Mouse (Mus musculus): Measurements from ENCODE around the gene 4930524B15Rik. TPM values are rescaled to one million over a fixed set of nuclear protein-coding genes. Genes with fewer than 3 reads are reported as not detected.

4930524B15Rik gene
- polyA plus RNA-seq, 1 experiment from 2014 or later = 0.28 TPM

DNA sequence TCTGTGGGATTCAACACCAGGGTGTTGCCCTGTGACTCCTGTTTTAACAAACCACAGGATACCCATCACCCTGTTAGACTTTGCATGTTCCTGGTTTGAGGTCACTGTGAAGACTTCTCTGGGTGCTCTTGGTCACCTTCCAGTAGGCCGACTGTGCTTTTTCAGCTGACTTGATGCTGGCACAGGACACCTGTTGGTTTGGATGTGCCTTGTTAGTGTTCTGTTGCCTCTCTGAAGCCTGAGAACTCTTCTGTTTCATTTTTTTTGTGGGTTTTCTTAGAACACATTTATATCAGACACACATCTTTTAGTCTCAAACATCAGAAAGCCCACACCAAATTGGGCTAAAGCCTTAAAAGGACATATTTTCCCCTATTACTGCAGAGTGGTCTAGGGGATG, 48.2 kb downstream of the 4930524B15Rik start:
- 97% methylated on average over 1 of the region's 1 CpGs for WGBS

DNA sequence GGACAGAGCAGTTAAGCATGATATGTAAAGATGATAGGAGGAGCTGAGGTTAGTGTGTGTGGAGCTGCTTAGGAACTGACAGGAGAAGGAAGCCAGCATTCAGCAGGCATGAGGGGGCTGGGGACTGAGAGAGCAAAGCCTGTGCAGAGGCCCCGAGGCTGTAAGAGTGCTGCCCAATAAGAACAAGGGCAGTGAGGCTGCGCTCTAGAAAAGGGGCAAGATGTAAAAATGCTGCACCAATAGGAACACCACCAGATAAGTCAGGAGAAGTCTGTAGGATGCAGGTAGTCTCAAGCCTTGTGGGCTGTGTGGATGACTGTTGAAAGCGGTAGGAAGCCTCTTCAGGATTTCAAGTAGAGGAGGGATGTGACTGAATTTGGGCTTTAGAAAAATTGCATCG, 52.8 kb downstream of the 4930524B15Rik start:
- peak; percentile 41; the same call in 1 of the 2 replicates for ATAC-seq (ENCODE audit: low FRiP score, low TSS enrichment)

More for the DNA sequence above, 48.2 kb downstream of the 4930524B15Rik start:
- Histone ChIP-seq H3K36me3 (ENCODE audit: control insufficient read depth, insufficient read depth, low read length) (peaks cover 40% of the 10 kb centered on the region), H3K27me3 (ENCODE audit: control insufficient read depth, insufficient read depth, low read length) (no peaks in the 10 kb centered on the region), H3K4me1 (ENCODE audit: control insufficient read depth, insufficient read depth, low read length) (peaks cover 75% of the 10 kb centered on the region), H3K9me3 (ENCODE audit: control insufficient read depth, low read length) (no peaks in the 10 kb centered on the region), H3K9ac (replicated peaks; ENCODE audit: low read length) (no peak overlapping the region), H3K4me2 (ENCODE audit: low read length) (no peak overlapping the region), H3K27ac (replicated peaks; ENCODE audit: low read depth, low read length) (no peak overlapping the region), H3K4me3 (replicated peaks; ENCODE audit: low read depth, low read length) (no peak overlapping the region)
- DNase-seq (no peak), ATAC-seq (ENCODE audit: low FRiP score, low TSS enrichment) (no peak)

GRCm38 (mm10) chr11:32020031-32020965, 54.9 kb downstream of the 4930524B15Rik start:
- H3K27me3 ChIP-seq (ENCODE audit: control insufficient read depth, insufficient read depth, low read length) = no peaks in the 10 kb centered on the region
- no peaks in the 10 kb centered on the region for H3K9me3 ChIP-seq (ENCODE audit: control insufficient read depth, low read length)
- H3K4me1 ChIP-seq (ENCODE audit: control insufficient read depth, insufficient read depth, low read length) = peaks cover 79% of the 10 kb centered on the region
- H3K36me3 ChIP-seq (ENCODE audit: control insufficient read depth, insufficient read depth, low read length) = peaks cover 51% of the 10 kb centered on the region
- peak; percentile 73 for DNase-seq
- peak; percentile 38 for ATAC-seq (ENCODE audit: low FRiP score, low TSS enrichment)
- H3K4me2 ChIP-seq (ENCODE audit: low read length) = 0 out of 2 replicates have a peak overlapping the region, but pooled peaks have one; percentile 16
- peak overlapping the region; percentile 75 for H3K27ac ChIP-seq (replicated peaks; ENCODE audit: low read depth, low read length)
- no peak overlapping the region for H3K9ac ChIP-seq (replicated peaks; ENCODE audit: low read length)
- H3K4me3 ChIP-seq (replicated peaks; ENCODE audit: low read depth, low read length) = no peak overlapping the region
- 18% methylated on average over 8 of the region's 8 CpGs for WGBS

More for the DNA sequence above, 52.8 kb downstream of the 4930524B15Rik start:
- no peaks in the 10 kb centered on the region for H3K9me3 ChIP-seq (ENCODE audit: control insufficient read depth, low read length)
- H3K27me3 ChIP-seq (ENCODE audit: control insufficient read depth, insufficient read depth, low read length) = no peaks in the 10 kb centered on the region
- peaks cover 71% of the 10 kb centered on the region for H3K4me1 ChIP-seq (ENCODE audit: control insufficient read depth, insufficient read depth, low read length)
- H3K4me3 ChIP-seq (replicated peaks; ENCODE audit: low read depth, low read length) = no peak overlapping the region
- no peak overlapping the region for H3K4me2 ChIP-seq (ENCODE audit: low read length)
- WGBS = 64% methylated on average over 4 of the region's 4 CpGs
- no peak for DNase-seq
- H3K9ac ChIP-seq (replicated peaks; ENCODE audit: low read length) = no peak overlapping the region
- peaks cover 62% of the 10 kb centered on the region for H3K36me3 ChIP-seq (ENCODE audit: control insufficient read depth, insufficient read depth, low read length)
- peak overlapping the region; percentile 75 for H3K27ac ChIP-seq (replicated peaks; ENCODE audit: low read depth, low read length)

DNA sequence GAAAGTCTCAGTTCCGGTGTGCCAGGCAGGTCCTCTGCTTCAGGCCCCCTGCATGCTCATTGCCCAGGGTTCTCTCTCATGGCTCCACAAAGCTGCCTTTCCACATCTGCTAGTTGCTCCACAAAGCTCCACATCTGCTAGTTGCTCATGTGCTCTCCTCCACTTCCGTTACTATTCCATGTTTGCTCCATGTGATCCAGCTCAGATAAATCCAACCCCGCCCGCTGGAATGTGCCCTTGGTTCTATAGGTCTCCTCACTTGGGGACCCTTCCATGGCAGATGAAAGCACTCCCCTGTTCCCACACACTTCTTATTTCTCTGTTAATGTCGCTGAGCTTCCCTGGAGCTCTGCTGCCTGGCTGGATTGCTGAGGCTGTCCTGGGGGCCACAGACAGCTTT, 61.2 kb downstream of the 4930524B15Rik start:
- no peak for DNase-seq
- Histone ChIP-seq H3K9ac (replicated peaks; ENCODE audit: low read length) (peak overlapping the region; percentile 30), H3K27me3 (ENCODE audit: control insufficient read depth, insufficient read depth, low read length) (no peaks in the 10 kb centered on the region), H3K4me1 (ENCODE audit: control insufficient read depth, insufficient read depth, low read length) (peaks cover 64% of the 10 kb centered on the region), H3K27ac (replicated peaks; ENCODE audit: low read depth, low read length) (peak overlapping the region; percentile 87), H3K4me3 (replicated peaks; ENCODE audit: low read depth, low read length) (no peak overlapping the region), H3K9me3 (ENCODE audit: control insufficient read depth, low read length) (no peaks in the 10 kb centered on the region), H3K36me3 (ENCODE audit: control insufficient read depth, insufficient read depth, low read length) (peaks cover 23% of the 10 kb centered on the region), H3K4me2 (ENCODE audit: low read length) (peak overlapping the region; percentile 33)
- no peak for ATAC-seq (ENCODE audit: low FRiP score, low TSS enrichment)
- WGBS = 60% methylated on average over 5 of the region's 5 CpGs

DNA sequence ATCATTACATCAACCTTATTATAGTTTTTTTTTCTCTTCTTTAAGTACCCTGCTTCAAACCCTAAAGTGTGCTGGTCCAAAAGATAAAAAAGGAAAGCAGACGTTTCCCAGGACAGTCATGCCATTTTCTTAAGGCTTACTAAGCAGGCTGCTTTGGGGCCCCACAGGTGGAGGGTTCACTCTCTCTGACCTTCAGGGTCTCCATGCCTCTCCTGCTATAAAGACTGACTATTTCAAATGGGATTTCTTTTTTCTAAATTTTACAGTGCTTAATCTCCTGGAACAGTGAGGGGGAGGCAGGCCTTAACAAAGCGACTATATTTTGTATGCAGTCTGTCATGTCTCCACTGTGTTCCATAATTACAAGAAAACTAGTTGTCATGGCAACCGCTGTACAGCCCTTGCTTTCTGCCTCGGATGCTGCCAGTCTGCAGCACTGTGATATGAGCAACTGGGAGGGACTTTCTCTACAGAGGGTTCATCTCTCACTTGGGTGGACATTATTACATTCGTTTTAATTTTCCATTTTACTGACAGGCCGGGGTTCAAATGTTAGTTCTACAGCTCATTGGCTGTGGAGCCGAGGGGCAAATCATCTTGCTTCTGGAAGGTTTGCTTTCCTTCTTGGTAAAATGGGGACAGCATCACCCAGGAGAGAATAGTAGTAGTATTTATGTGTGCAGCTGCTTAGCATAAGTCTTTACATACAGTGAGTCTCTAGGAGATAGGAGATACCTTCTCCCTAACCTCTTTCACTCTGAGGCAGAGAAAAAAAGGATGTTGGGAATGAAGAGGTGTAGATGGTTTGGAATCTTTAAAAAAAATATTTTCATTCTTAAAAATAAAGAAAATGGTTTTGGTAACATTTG, 62.3 kb downstream of the 4930524B15Rik start:
- peaks cover 62% of the 10 kb centered on the region for H3K4me1 ChIP-seq (ENCODE audit: control insufficient read depth, insufficient read depth, low read length)
- H3K27ac ChIP-seq (replicated peaks; ENCODE audit: low read depth, low read length) = peak overlapping the region; percentile 87
- H3K4me3 ChIP-seq (replicated peaks; ENCODE audit: low read depth, low read length) = no peak overlapping the region
- DNase-seq (peak; percentile 95), ATAC-seq (ENCODE audit: low FRiP score, low TSS enrichment) (peak; percentile 91)
- no peaks in the 10 kb centered on the region for H3K27me3 ChIP-seq (ENCODE audit: control insufficient read depth, insufficient read depth, low read length)
- WGBS = 20% methylated on average over 7 of the region's 7 CpGs
- peak overlapping the region; percentile 33 for H3K4me2 ChIP-seq (ENCODE audit: low read length)
- no peaks in the 10 kb centered on the region for H3K9me3 ChIP-seq (ENCODE audit: control insufficient read depth, low read length)
- H3K9ac ChIP-seq (replicated peaks; ENCODE audit: low read length) = peak overlapping the region; percentile 1; the same call in 1 of the 2 replicates
- peaks cover 20% of the 10 kb centered on the region for H3K36me3 ChIP-seq (ENCODE audit: control insufficient read depth, insufficient read depth, low read length)

DNA sequence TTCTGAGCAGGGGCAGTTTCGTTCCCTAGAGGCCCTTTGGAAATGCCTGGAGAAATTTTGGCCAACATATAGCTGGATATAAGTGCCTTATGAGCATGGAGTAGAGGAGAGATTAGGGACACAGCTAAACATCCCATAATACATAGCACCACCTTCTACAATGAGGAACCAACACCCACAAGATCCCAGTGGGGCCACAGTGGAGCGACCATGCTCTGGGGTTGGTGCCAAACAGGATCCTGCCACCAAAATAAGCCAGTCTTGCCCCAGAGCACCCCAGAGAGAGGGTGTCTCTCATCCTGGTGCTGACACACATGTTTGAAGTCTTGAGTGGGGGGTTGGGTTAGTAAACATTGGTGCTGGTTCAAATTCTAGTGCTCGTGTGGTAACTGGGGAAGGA, 63.2 kb downstream of the 4930524B15Rik start:
- Histone ChIP-seq H3K27me3 (ENCODE audit: control insufficient read depth, insufficient read depth, low read length) (no peaks in the 10 kb centered on the region), H3K27ac (replicated peaks; ENCODE audit: low read depth, low read length) (peak overlapping the region; percentile 78), H3K4me1 (ENCODE audit: control insufficient read depth, insufficient read depth, low read length) (peaks cover 62% of the 10 kb centered on the region), H3K4me2 (ENCODE audit: low read length) (0 out of 2 replicates have a peak overlapping the region, but pooled peaks have one; percentile 33), H3K9ac (replicated peaks; ENCODE audit: low read length) (no peak overlapping the region), H3K36me3 (ENCODE audit: control insufficient read depth, insufficient read depth, low read length) (peaks cover 12% of the 10 kb centered on the region; the same call in 1 of the 2 replicates), H3K9me3 (ENCODE audit: control insufficient read depth, low read length) (no peaks in the 10 kb centered on the region), H3K4me3 (replicated peaks; ENCODE audit: low read depth, low read length) (no peak overlapping the region)
- WGBS = 85% methylated on average over 3 of the region's 3 CpGs
- DNase-seq = no peak
- ATAC-seq (ENCODE audit: low FRiP score, low TSS enrichment) = no peak

Other genes with a start within 250 kb of the 4930524B15Rik start
- 32.2 and 34.5 TPM in 2 replicates for gene Cpeb4, start 93.4 kb upstream of the 4930524B15Rik start, polyA plus RNA-seq (2014; fragmentation: Nextera tagmentation; extraction: Ambion mirVana)
- gene Nsg2, start 34.9 kb downstream of the 4930524B15Rik start, polyA plus RNA-seq (2014; fragmentation: Nextera tagmentation; extraction: Ambion mirVana) = 209 and 548 TPM in 2 replicates
- not detected in 2 replicates for gene Il9r, start 234.7 kb downstream of the 4930524B15Rik start, polyA plus RNA-seq (2014; fragmentation: Nextera tagmentation; extraction: Ambion mirVana)
- 46.7 and 54.9 TPM in 2 replicates for gene Snrnp25, start 239.8 kb downstream of the 4930524B15Rik start, polyA plus RNA-seq (2014; fragmentation: Nextera tagmentation; extraction: Ambion mirVana)